Mouse (Mus musculus): ENCODE measurements at regions not wholly inside any gene's neighbourhood (a gene's known extent, or its start where the extent isn't known, plus 50 kb on each side); places are given as distances from the start of the nearest gene placed in this dataset.

- DNase-seq (ENCODE audit: low spot score) = no peak
Observed at GRCm38 (mm10) chr1:193647371-193648270, 277.5 kb upstream of the Camk1g start.

GRCm38 (mm10) chr1:193644506-193644905 is 274.4 kb upstream of the Camk1g start:
- DNase-seq (ENCODE audit: low spot score) = no peak

DNA sequence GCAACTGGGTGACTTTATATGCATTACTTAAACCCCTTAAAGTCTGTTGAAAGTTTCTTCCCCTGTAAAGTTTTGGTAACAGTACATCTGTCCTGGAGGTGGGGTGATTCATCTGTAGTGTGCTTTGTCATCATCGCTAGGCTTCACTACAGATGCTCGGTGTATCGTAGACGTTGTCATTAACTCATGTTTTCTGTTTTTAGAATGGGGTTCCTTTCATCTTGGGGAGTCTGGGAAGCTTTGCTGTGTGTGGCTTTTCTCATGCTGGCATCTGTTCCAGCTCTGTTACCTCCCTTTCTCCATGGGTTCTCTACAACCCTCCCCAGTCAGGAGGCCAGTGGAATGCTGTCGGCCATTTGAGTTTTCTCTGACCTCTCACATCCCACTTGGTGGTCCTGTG is 266.4 kb upstream of the Camk1g start:
- no peak for DNase-seq (ENCODE audit: low spot score)

DNA sequence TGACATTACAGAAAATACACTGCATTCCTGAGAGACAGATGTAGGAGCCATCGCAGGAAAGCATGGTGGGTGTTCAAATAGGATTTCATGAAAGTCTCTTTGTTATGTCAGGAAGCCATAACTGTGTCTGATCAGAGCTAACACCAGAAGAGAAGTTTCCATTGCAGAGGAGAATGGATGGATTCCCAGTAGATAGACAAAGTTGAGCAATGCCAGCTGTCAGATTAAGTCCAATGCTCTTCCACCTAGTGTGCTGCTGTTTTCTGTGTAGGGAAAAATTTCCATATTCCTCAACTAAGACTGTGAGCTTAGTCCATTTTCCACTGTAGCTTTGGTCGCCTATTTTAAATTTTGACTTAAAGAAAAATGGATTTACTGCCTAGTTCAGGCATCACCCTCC is 262.0 kb upstream of the Camk1g start:
- no peak for DNase-seq (ENCODE audit: low spot score)

GRCm38 (mm10) chr1:193629887-193630286 is 259.8 kb upstream of the Camk1g start:
- DNase-seq (ENCODE audit: low spot score) = no peak

DNA sequence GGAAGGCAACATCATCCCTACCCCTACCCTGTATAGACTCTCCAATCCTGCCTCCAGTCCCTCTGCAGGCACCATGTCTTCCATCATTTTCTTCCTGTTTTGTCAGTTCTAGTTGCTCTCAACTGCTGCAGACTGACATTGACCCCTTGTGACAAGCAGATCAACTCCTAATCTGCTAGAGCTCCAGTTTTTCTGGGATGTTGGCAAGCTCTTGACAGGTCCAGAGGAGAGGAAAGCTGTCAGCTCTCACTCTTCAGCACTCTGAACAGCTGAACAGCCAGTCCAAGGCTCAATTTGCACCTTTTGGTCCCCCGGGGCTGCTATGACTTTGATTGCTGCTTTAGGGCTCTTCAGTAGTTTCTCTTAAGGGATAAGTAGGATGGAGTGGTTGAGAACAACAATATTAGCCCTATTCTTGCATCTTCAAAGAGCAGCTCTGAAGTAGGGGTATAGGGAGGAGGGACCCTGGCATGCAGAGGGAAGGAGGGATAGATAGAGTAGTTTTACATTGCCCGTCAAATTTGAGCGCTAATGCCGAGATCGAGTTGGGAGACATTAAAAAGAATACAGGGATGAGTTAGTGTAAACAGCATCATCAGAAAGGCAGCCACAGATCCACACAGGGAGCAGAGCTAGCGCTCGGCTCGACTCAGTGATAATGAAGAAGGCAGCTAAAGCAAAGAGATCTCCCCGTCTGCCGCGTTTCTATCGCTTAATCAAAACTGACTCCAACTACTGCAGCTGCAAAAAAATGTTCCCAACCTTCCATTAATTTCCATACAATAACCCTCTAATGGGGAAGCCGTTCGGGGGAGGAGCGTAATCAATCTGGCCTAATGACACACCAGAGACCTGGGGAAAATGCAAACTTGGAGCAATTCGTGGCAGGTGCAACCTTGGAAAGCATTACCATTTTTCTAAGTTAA is 257.1 kb upstream of the Camk1g start:
- DNase-seq (ENCODE audit: low spot score) = no peak

DNA sequence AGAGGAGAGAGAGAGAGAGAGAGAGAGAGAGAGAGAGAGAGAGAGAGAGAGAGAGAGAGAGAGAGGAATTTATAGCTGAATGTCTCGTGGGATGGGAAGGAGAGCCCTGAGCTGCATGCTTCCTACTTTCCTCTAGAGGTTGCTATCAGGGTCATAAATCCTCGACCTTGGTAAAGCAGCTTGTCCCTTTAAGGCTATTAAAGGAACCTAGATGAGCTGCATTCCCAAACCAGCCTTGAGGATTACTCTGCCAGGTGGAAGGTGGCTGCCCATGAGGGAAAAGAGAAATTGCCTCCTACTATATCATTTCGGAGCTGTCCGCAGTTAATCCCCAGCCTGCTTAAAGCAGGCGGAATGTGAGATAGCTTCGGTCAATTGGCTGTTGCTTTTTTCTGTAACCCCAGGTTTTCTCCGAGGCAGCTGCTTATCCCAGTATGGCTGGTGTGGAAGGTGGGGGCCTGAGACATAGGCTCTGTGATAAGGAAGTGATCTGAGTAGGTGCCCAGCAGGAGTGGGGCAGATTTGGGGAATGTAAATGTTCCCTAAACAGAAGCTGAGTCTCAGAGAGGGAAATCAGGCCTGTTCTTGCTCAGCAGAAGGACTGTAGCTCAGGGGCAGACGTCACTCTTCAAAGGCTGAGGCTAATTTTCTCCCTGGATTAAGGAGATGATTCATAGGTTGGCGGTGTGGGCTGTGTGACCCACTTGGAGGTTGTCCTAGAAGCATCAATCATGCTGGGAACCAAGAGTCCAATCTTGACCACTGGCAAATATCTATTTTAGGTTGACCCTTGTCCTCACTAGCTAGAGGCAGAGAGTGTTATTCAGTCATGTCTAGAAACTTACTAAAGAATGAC is 255.2 kb upstream of the Camk1g start:
- peak; percentile 44 for DNase-seq (ENCODE audit: low spot score)

GRCm38 (mm10) chr1:193623571-193623970 is 253.5 kb upstream of the Camk1g start:
- no peak for DNase-seq (ENCODE audit: low spot score)

DNA sequence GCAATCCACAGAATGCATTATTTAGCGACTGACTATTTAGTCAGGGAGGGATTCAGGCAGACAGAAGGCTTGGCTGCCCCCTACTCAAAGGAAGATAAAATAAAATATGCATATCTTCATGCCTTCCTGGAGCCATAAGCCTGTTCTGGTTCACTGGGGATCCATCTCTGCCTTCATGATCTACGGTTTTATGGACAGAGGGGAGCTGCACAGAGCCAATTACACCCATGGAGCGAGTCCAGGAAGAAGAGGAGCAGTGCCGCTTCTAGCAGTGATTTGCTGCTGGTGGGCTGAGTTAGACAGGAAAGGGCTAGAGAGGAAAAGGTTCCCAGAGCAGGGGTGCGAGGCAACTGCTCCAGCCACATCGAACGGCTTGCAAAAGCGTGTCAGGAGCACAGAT is 248.2 kb upstream of the Camk1g start:
- DNase-seq (ENCODE audit: low spot score) = no peak

DNA sequence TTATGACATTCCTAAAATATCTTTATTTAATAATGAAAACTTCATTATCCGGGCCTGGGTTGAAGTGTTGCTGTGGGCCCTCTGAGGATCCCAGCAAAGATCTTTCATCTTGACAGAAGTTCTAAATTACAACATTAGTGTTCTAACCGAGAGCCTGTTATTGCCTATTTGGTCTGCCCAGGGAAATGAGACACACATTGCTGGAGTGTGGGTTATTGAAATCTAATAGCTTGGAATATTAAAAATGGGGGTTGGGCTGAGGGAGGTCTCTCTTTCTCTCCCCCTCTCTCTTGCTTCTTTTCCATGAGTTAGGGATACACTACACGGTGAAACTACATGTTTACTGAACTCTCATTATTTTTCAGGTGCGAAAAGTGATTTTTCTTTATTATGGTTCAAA is 240.4 kb upstream of the Camk1g start:
- DNase-seq (ENCODE audit: low spot score) = no peak

DNA sequence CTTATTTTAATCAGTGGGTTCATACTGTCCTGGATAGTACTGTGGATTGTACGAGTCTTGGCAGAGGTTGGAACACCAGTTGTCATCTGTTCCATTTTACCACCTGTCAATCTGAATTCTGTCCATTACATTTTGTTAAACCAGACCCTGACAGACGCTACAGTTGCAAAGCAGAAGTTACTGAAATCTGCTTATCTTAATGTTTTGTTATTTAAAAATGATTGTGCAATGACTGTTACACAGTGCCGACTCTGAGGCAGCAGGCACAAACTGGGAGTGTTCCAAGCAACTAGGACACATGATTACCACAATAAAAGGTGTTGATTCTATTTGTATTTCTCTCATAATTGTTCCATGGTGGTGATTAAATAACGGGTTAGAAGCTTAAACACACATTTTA is 229.8 kb upstream of the Camk1g start:
- DNase-seq (ENCODE audit: low spot score) = no peak

DNA sequence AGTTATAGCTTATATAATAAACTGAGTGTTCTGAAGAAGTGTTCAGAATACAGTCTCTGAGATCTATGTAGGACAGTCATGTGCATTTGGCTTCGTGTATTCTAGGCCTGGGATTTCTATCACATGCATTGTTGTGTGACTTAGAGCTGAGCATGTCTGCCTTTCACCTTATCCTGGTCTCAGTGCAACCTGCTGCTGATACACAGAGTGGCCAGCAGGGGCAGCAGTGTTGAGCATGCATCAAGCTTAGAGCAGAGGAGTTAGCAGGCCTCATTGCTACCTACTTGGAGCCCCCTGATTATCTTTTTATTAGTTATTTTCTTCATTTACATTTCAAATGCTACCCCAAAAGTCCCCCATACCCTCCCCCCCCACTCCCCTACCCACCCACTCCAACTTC is 229.1 kb upstream of the Camk1g start:
- DNase-seq (ENCODE audit: low spot score) = peak; percentile 47

- DNase-seq (ENCODE audit: low spot score) = no peak
Observed at GRCm38 (mm10) chr1:193590301-193590829, 220.3 kb upstream of the Camk1g start.

DNA sequence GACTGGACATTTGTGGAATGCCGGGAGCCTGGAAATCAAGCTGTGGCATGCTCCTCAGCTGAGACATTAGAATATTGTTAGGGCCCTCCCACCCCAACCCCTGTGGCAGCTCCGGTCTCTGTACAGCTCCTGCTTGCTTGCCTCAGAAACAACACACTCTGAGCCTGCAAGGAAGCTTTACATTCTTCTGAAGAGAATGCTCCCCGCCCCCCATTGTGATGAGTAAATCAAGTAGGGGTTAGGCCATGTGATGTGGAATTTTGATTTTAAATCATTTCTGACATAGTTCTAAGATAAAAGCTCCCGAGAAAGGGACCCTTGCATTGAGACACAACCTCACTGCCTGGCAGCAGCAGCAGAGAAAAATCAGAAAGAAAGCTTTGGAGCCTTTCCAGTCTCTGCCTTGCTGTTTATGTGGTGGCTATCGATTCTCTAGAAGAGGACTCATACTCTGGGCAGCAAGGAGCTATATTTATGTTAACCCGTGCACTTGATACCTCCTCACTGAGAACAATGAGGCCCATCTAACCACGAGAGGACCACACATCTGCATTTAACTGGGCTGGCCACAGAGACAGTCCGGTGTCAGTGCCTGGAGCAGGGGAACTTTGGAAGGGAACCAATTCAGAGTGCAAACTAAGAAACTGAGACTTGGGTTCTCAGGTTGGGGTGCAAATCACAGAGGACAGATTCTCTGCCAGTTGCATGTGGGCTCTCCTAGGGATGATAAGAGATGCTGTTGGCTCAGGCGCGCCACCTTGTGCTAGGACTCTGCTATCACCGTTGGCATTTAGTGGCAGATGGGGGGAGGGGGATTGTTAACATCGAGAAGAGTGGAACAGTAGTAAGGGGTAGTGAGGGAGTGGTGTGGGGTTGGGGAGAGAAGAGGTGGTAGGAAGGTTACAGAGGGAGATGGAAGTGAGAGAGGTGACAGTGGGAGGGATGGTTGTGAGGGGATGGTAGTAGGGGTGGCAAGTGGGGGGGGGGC is 218.7 kb upstream of the Camk1g start:
- peak; percentile 92 for DNase-seq (ENCODE audit: low spot score)

- no peak for DNase-seq (ENCODE audit: low spot score)
Observed at GRCm38 (mm10) chr1:193587317-193587716, 217.2 kb upstream of the Camk1g start.

DNA sequence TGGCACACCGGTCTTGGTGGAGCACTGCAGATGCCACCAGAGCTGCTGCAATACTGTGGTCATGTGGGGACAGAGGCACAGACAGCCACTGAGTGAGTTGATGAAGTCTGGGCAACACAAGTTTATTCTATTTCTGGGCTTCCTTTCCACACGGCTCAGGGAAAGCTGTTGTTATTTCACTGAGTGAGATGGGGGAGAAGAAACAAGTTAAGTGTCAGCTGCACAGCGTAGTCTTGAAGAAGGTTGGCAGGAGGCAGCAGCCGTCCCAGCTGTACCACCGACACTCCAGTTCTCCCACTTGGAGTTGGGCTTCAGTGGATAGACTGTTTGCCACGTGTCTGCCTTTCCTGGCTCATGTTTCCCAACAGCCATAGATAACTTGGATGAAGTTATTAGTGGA is 216.8 kb upstream of the Camk1g start:
- no peak for DNase-seq (ENCODE audit: low spot score)

DNA sequence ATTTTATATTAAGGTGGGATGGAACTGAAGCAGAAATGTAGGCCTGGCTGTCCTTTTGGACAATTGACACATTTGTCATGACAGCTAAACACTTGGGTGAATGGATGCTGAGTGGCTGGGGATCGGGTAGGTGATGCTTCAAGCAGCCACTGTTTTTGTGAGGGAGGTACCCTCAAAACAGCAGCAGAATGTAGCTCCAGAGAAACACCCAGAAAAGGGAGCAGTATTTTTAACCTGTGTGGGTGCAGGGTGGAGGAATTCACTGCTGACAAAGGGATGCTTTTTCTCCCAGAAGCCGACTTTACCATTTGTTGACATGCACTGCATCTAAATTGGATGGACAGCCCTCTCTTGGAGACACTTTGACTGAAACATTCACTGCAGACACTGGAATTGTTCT is 213.7 kb upstream of the Camk1g start:
- DNase-seq (ENCODE audit: low spot score) = no peak

- no peak for DNase-seq (ENCODE audit: low spot score)
Observed at GRCm38 (mm10) chr1:193580393-193580792, 210.3 kb upstream of the Camk1g start.

GRCm38 (mm10) chr1:193579671-193580070 is 209.6 kb upstream of the Camk1g start:
- no peak for DNase-seq (ENCODE audit: low spot score)

GRCm38 (mm10) chr1:193578661-193579175 is 208.6 kb upstream of the Camk1g start:
- DNase-seq (ENCODE audit: low spot score) = no peak
